Mouse (Mus musculus): Measurements from ENCODE around the gene Gadd45g. TPM values are rescaled to one million over a fixed set of nuclear protein-coding genes. Genes with fewer than 3 reads are reported as not detected.

Gene Gadd45g
- polyA plus RNA-seq, 1 experiment from 2014 or later = 181 TPM

GRCm38 (mm10) chr13:51862750-51863149, 16.3 kb downstream of the Gadd45g start:
- 93% methylated on average over 1 of the region's 1 CpGs for WGBS
- H3K4me3 ChIP-seq = no peak overlapping the region
- H3K9ac ChIP-seq = no peak overlapping the region
- H3K36me3 ChIP-seq = no peaks in the 10 kb centered on the region
- ATAC-seq (ENCODE audit: low FRiP score) = no peak
- H3K4me1 ChIP-seq = 0 out of 2 replicates have a peak, but pooled peaks cover 6% of the 10 kb centered on the region
- H3K4me2 ChIP-seq (replicated peaks) = no peak overlapping the region
- H3K9me3 ChIP-seq (replicated peaks) = no peaks in the 10 kb centered on the region
- H3K27me3 ChIP-seq = peaks cover 8% of the 10 kb centered on the region; the same call in 1 of the 2 replicates
- H3K27ac ChIP-seq = no peak overlapping the region

DNA sequence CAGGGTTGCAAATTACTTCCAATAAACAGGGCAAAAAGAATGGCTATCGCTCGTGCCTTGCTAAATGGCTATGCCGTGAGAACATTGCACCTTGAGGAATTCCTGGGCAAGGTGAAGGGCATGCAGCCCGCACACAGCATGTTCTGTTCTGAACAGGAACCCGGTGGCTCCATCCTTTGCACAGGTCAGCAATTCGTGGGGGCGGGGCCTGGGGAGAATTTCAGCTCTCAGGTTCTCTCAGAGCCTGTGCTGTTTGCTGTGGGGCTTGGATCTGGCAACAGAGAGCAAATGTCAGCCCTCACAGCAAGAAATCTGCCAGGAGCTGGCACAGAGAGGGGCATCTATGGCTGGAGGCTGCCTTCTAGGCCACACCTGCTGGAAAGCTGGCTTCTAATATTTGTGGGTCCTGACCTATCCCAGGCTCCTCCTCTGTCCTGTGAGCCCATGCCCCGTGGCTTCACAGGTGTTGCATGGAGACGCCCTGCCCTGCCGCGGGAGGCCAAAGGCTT, 19.7 kb downstream of the Gadd45g start:
- Histone ChIP-seq H3K36me3 (no peaks in the 10 kb centered on the region), H3K4me3 (no peak overlapping the region), H3K9ac (no peak overlapping the region), H3K4me1 (0 out of 2 replicates have a peak, but pooled peaks cover 6% of the 10 kb centered on the region), H3K4me2 (replicated peaks) (no peak overlapping the region), H3K27me3 (peaks cover 11% of the 10 kb centered on the region; the same call in 1 of the 2 replicates), H3K9me3 (replicated peaks) (no peaks in the 10 kb centered on the region), H3K27ac (no peak overlapping the region)
- WGBS = 66% methylated on average over 11 of the region's 11 CpGs
- no peak for ATAC-seq (ENCODE audit: low FRiP score)

DNA sequence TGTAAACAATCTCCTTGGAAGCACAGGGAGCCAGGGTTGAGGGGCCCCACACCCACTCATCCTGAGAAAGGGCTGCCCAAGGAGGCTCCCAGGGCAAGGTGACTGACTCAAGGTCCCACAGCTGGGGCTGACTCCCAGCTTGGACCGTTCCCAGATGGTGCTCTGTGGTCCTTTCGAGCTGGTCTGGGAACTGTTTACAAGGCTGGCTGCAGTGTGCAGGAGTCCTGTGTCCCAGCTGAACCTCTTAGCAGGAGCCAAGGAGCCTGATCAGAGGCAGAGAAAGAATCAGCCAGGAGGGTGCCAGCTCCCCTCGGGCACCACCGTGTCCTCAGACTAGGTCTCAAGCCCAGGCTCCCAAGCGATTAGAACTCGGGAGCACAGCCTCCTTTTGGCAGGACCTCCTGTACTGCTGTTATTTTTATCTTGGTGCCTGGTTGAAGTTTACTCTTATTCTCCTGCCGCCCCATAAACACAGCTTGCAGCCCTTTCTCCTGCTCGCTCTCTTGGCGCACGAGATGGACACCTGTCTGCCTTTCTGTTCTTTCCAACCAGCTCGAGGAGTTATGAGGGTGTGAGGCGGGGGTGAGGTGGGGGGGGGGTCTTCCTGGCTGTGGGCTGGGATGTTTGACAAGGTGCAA, 22.1 kb downstream of the Gadd45g start:
- 0 out of 2 replicates have a peak, but pooled peaks cover 6% of the 10 kb centered on the region for H3K4me1 ChIP-seq
- no peak overlapping the region for H3K9ac ChIP-seq
- no peak overlapping the region for H3K4me2 ChIP-seq (replicated peaks)
- H3K36me3 ChIP-seq = no peaks in the 10 kb centered on the region
- peaks cover 11% of the 10 kb centered on the region; the same call in 1 of the 2 replicates for H3K27me3 ChIP-seq
- 63% methylated on average over 12 of the region's 12 CpGs for WGBS
- H3K4me3 ChIP-seq = no peak overlapping the region
- H3K9me3 ChIP-seq (replicated peaks) = no peaks in the 10 kb centered on the region
- ATAC-seq (ENCODE audit: low FRiP score) = no peak
- H3K27ac ChIP-seq = no peak overlapping the region

DNA sequence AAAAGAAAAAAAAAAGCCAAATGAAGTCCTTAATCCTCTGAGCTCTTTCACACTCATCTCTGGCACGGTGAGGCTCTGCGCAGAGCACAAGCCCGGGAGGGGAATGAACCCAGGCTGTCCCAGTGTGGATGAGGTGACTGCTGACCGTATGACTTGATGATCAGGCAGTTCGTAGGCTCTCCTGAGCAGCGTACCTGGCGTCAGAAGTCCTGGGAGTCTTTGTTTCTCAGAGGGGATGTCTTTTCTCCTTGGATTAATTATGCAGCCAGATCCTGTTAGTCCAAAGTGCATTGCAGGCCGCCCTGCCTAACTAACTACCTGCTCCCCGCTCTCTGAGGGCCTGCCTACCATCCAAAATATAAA, 22.6 kb downstream of the Gadd45g start:
- H3K27me3 ChIP-seq = peaks cover 11% of the 10 kb centered on the region; the same call in 1 of the 2 replicates
- WGBS = 78% methylated on average over 9 of the region's 9 CpGs
- no peak for ATAC-seq (ENCODE audit: low FRiP score)

DNA sequence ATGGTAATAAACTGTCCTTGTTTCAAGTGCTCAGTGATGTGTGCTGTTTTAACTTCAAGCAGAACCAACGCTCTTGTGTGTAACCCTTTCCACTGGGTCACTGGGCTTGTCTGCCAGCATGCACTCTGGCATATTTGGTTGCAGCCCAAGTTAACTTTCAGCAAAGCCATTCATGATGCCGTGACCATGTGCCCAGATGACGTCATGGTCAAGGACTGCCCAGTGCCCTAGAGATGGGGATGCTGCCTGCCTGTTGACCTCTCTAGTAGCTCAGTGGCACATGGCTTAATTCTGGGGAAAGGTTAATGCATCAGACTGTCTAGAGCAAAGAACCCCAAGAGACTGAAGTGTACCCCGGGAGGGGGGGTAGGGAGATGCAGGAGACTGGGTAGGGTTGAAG, 24.7 kb downstream of the Gadd45g start:
- Histone ChIP-seq H3K36me3 (no peaks in the 10 kb centered on the region), H3K27ac (no peak overlapping the region), H3K27me3 (peaks cover 11% of the 10 kb centered on the region; the same call in 1 of the 2 replicates), H3K4me2 (replicated peaks) (no peak overlapping the region), H3K4me1 (0 out of 2 replicates have a peak, but pooled peaks cover 6% of the 10 kb centered on the region), H3K9me3 (replicated peaks) (no peaks in the 10 kb centered on the region), H3K4me3 (no peak overlapping the region), H3K9ac (no peak overlapping the region)
- no peak for ATAC-seq (ENCODE audit: low FRiP score)
- WGBS = 98% methylated on average over 4 of the region's 4 CpGs

More for the DNA sequence above, 22.6 kb downstream of the Gadd45g start:
- no peak overlapping the region for H3K4me3 ChIP-seq
- no peaks in the 10 kb centered on the region for H3K9me3 ChIP-seq (replicated peaks)
- no peak overlapping the region for H3K4me2 ChIP-seq (replicated peaks)
- no peak overlapping the region for H3K9ac ChIP-seq
- H3K4me1 ChIP-seq = 0 out of 2 replicates have a peak, but pooled peaks cover 6% of the 10 kb centered on the region
- H3K27ac ChIP-seq = no peak overlapping the region
- H3K36me3 ChIP-seq = no peaks in the 10 kb centered on the region

GRCm38 (mm10) chr13:51872252-51872962, 25.9 kb downstream of the Gadd45g start:
- no peaks in the 10 kb centered on the region for H3K36me3 ChIP-seq
- H3K4me3 ChIP-seq = no peak overlapping the region
- no peaks in the 10 kb centered on the region for H3K9me3 ChIP-seq (replicated peaks)
- 0 out of 2 replicates have a peak, but pooled peaks cover 4% of the 10 kb centered on the region for H3K4me1 ChIP-seq
- no peak overlapping the region for H3K27ac ChIP-seq
- no peak overlapping the region for H3K4me2 ChIP-seq (replicated peaks)
- H3K27me3 ChIP-seq = peaks cover 11% of the 10 kb centered on the region; the same call in 1 of the 2 replicates
- H3K9ac ChIP-seq = no peak overlapping the region
- ATAC-seq (ENCODE audit: low FRiP score) = no peak
- WGBS = 81% methylated on average over 9 of the region's 9 CpGs

DNA sequence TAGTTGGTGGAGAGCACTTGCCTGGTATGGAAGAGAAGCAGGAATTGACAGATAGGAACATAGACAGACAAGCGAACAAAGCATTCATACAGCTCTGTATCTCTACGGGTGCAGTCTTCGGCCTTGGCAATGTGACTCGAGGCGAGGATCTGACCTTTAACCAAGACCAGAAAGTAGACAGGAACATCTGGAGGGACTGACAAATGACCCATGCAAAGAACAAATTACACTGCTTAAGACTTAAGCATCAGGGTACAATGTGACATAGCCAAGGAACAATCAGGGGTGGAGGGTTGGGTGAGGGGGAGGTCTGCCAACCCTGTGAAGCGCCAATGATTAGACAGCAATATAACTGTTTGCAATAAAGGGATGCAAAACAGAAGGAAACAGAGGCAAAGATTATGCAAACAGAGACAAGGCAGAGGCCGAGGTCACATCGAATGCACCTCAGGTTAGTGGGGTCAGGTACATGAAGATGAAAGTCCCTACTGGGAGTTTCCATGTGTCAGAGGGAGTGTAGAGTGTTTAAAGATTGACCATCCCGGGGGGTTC, 26.6 kb downstream of the Gadd45g start:
- H3K27ac ChIP-seq = no peak overlapping the region
- WGBS = 76% methylated on average over 9 of the region's 9 CpGs

DNA sequence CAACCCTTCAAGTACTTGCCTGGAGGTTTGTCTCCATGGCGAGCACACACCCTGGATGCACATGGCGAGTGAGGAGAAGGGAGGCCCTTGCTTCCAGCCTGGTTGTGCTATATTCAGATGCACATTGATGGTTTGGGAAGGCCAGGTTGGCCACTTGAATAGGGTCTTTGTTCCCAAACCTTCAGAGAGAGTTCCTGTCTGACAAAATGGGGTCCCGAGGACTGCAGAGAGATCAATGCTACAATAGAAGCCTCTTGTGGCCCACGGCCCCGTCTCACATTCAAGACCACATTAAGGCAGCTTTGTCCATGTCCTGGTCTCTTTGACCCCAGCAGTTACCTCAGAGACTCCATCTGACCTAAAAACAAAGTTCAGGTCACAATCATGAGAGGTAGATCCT, 27.3 kb downstream of the Gadd45g start:
- Histone ChIP-seq H3K27me3 (peaks cover 6% of the 10 kb centered on the region; the same call in 1 of the 2 replicates), H3K27ac (no peak overlapping the region), H3K36me3 (no peaks in the 10 kb centered on the region), H3K4me3 (no peak overlapping the region), H3K4me1 (no peaks in the 10 kb centered on the region), H3K9me3 (replicated peaks) (no peaks in the 10 kb centered on the region), H3K4me2 (replicated peaks) (no peak overlapping the region), H3K9ac (no peak overlapping the region)
- 73% methylated on average over 5 of the region's 5 CpGs for WGBS
- no peak for ATAC-seq (ENCODE audit: low FRiP score)

More for the DNA sequence above, 26.6 kb downstream of the Gadd45g start:
- H3K4me1 ChIP-seq = 0 out of 2 replicates have a peak, but pooled peaks cover 4% of the 10 kb centered on the region
- H3K36me3 ChIP-seq = no peaks in the 10 kb centered on the region
- H3K4me2 ChIP-seq (replicated peaks) = no peak overlapping the region
- no peaks in the 10 kb centered on the region for H3K9me3 ChIP-seq (replicated peaks)
- H3K9ac ChIP-seq = no peak overlapping the region
- peaks cover 11% of the 10 kb centered on the region; the same call in 1 of the 2 replicates for H3K27me3 ChIP-seq
- H3K4me3 ChIP-seq = no peak overlapping the region
- ATAC-seq (ENCODE audit: low FRiP score) = no peak

DNA sequence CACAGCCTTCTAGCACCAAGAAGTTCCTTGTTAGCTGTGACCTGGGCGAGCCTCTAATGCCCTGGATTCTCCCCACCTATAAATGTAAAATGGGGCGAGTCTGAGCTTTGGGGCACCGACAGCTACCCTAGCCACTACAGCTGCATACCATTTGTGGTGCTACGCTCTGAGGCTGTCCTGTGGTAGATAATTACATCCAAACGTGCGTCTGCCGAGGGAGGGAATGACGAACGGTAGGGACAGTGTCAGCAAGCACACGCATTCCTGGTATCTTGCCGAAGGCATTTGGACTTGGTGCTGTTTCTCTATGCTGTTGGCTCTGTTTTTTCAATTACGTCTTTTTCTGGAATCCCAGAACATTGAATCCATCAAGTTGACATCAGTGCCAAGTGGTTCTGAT, 29.7 kb downstream of the Gadd45g start:
- no peaks in the 10 kb centered on the region for H3K27me3 ChIP-seq
- H3K9ac ChIP-seq = no peak overlapping the region
- ATAC-seq (ENCODE audit: low FRiP score) = no peak
- no peaks in the 10 kb centered on the region for H3K9me3 ChIP-seq (replicated peaks)
- H3K36me3 ChIP-seq = no peaks in the 10 kb centered on the region
- no peaks in the 10 kb centered on the region for H3K4me1 ChIP-seq
- no peak overlapping the region for H3K4me3 ChIP-seq
- no peak overlapping the region for H3K4me2 ChIP-seq (replicated peaks)
- no peak overlapping the region for H3K27ac ChIP-seq
- 76% methylated on average over 12 of the region's 12 CpGs for WGBS

GRCm38 (mm10) chr13:51878806-51879205, 32.3 kb downstream of the Gadd45g start:
- H3K36me3 ChIP-seq = no peaks in the 10 kb centered on the region
- no peak overlapping the region for H3K9ac ChIP-seq
- 45% methylated on average over 8 of the region's 8 CpGs for WGBS
- H3K9me3 ChIP-seq (replicated peaks) = no peaks in the 10 kb centered on the region
- H3K27me3 ChIP-seq = no peaks in the 10 kb centered on the region
- H3K27ac ChIP-seq = no peak overlapping the region
- H3K4me1 ChIP-seq = 0 out of 2 replicates have a peak, but pooled peaks cover 2% of the 10 kb centered on the region
- no peak overlapping the region for H3K4me3 ChIP-seq
- ATAC-seq (ENCODE audit: low FRiP score) = no peak
- no peak overlapping the region for H3K4me2 ChIP-seq (replicated peaks)

- no peak for ATAC-seq (ENCODE audit: low FRiP score)
- Histone ChIP-seq H3K27ac (no peak overlapping the region), H3K4me2 (replicated peaks) (no peak overlapping the region), H3K9me3 (replicated peaks) (no peaks in the 10 kb centered on the region), H3K36me3 (no peaks in the 10 kb centered on the region), H3K4me1 (0 out of 2 replicates have a peak, but pooled peaks cover 4% of the 10 kb centered on the region), H3K27me3 (no peaks in the 10 kb centered on the region), H3K4me3 (no peak overlapping the region), H3K9ac (no peak overlapping the region)
- 89% methylated on average over 3 of the region's 3 CpGs for WGBS
These were observed 33.1 kb downstream of the Gadd45g start for GRCm38 (mm10) chr13:51879571-51879970.

GRCm38 (mm10) chr13:51880019-51880418, 33.5 kb downstream of the Gadd45g start:
- H3K4me2 ChIP-seq (replicated peaks) = no peak overlapping the region
- H3K27ac ChIP-seq = no peak overlapping the region
- no peak overlapping the region for H3K9ac ChIP-seq
- no peak overlapping the region for H3K4me3 ChIP-seq
- no peaks in the 10 kb centered on the region for H3K36me3 ChIP-seq
- 79% methylated on average over 4 of the region's 4 CpGs for WGBS
- no peaks in the 10 kb centered on the region for H3K27me3 ChIP-seq
- ATAC-seq (ENCODE audit: low FRiP score) = no peak
- no peaks in the 10 kb centered on the region for H3K9me3 ChIP-seq (replicated peaks)
- H3K4me1 ChIP-seq = 0 out of 2 replicates have a peak, but pooled peaks cover 4% of the 10 kb centered on the region

Data from hindbrain, embryonic 12.5 days (tissue).